Mouse (Mus musculus): Measurements from ENCODE around the gene Ms4a6d. TPM values are rescaled to one million over a fixed set of nuclear protein-coding genes. Genes with fewer than 3 reads are reported as not detected.
"Not testable (repeated sequence)": the region's sequence is repeated elsewhere in the genome, so short reads cannot be mapped to it uniquely, and the experiment has no call there.

Ms4a6d gene
- total RNA-seq, 2 experiments from 2014 or later: 5.4 TPM; not detected in 1

GRCm38 (mm10) chr19:11574965-11575364 lies 29.7 kb downstream of the Ms4a6d start:
- no peak for ATAC-seq (replicated peaks; ENCODE audit: low FRiP score, poor library complexity, severe bottlenecking)

DNA sequence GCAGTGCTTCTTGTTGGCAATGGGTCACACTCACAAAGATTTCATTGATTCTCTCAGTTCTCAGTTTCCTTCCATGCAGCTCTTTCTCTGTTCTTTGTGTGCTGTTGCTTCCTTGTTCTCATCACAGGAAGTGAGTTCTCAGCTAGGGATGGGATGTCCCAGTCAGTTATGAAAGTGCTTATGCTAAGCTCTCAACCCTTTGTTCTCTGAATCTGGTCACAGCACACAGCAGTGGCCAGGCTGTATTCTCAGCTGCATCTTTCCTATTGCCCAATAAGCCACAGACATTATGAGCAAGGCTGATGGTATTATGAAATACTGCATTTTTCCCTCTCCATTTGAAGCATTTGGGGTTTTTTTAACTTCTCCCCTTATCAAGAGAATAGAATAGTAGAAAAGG lies 45.1 kb downstream of the Ms4a6d start:
- ATAC-seq (replicated peaks; ENCODE audit: low FRiP score, poor library complexity, severe bottlenecking): not testable (repeated sequence)

DNA sequence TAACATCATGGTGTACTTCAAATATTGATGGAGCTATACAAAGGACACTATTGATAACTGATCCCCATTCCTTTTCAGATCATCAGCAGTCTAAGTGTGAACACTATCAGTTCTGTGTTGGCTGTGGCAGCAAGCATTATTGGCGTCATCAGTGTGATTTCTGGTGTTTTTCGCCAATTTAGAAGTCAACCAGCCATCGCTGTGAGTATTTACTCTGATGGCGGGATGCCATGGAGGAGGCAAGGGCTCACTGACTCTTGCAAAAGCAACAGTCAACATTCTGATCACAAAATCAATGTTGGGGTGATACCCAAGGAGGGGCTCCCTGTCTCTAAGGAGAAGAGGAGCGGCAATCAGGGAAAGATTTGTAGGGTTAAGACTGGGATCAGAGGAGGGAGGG lies 49.9 kb downstream of the Ms4a6d start:
- ATAC-seq (replicated peaks; ENCODE audit: low FRiP score, poor library complexity, severe bottlenecking): no peak

DNA sequence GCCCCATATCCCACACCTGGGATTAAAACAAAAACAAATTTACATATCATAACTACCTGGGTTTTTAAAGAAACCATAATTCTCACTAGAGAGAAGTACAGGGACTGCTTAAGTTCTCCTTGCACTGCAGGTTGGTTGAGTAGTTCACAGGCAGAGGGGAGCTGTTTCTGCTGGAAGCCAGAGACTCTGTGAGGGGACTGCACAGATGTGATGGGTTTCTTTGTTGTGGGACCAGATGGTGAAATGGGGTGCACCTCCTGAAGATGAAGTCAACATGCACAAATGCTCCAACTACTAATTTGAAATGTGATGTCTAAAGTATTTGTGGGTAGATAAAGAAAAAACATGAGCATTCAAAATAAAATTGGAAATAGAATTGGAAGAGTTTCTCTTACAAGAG lies 56.7 kb downstream of the Ms4a6d start:
- ATAC-seq (replicated peaks; ENCODE audit: low FRiP score, poor library complexity, severe bottlenecking): no peak

- not testable (repeated sequence) for ATAC-seq (replicated peaks; ENCODE audit: low FRiP score, poor library complexity, severe bottlenecking)
Measured at GRCm38 (mm10) chr19:11544383-11544782, 60.3 kb downstream of the Ms4a6d start.

DNA sequence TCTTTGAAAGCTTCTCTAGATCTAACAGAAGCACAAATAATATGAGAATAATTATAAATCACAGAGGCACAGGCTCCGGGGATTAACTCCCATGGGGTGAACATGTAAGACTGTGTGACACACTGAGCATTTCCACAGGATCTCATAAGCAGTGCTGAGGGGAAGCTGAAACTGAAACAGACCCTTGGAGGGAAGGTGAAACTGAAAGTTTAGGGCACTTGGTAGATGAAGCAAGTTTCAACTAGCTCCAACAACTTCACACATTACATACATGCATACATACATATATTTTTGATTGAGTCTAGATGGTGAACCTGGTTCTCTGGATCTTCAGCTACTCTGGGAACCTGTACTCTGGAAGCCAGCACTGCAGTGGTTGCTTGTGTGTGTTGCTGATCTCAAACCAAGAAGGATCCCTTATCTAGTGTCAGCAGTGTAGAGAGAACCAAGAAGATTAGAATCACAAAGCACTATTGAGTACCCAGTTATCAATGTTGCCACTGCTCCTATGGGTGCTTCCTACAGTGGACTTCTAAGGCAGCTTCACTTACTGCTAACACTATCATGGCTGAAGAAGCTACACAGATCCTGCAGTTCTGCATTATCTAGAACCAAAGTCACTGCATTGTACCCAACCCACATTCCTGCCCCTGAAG lies 64.4 kb downstream of the Ms4a6d start:
- ATAC-seq (replicated peaks; ENCODE audit: low FRiP score, poor library complexity, severe bottlenecking): not testable (repeated sequence)

GRCm38 (mm10) chr19:11537336-11537735 lies 67.3 kb downstream of the Ms4a6d start:
- no peak for ATAC-seq (replicated peaks; ENCODE audit: low FRiP score, poor library complexity, severe bottlenecking)

Other genes starting within 250 kb of the Ms4a6d start
- not detected in 2 replicates for gene Ms4a4a, start 229.3 kb downstream of the Ms4a6d start, total RNA-seq (2015; ENCODE audit: low replicate concordance)
- gene Ms4a4a, start 229.3 kb downstream of the Ms4a6d start, total RNA-seq (2017; ENCODE audit: low replicate concordance): not detected in 2 replicates
- gene Ms4a4c, start 200.1 kb downstream of the Ms4a6d start, total RNA-seq (2015; ENCODE audit: low replicate concordance): 17.3 and 39.4 TPM in 2 replicates
- gene Ms4a4c, start 200.1 kb downstream of the Ms4a6d start, total RNA-seq (2017; ENCODE audit: low replicate concordance): 1.5 and 4.2 TPM in 2 replicates
- gene Ms4a4b, start 161.3 kb downstream of the Ms4a6d start, total RNA-seq (2015; ENCODE audit: low replicate concordance): 40.0 and 72.9 TPM in 2 replicates
- 1.4 and 5.0 TPM in 2 replicates for gene Ms4a4b, start 161.3 kb downstream of the Ms4a6d start, total RNA-seq (2017; ENCODE audit: low replicate concordance)
- gene Ms4a6c, start 135.5 kb downstream of the Ms4a6d start, total RNA-seq (2015; ENCODE audit: low replicate concordance): 21.0 and 37.1 TPM in 2 replicates
- gene Ms4a6c, start 135.5 kb downstream of the Ms4a6d start, total RNA-seq (2017; ENCODE audit: low replicate concordance): 13.0 and 39.2 TPM in 2 replicates
- gene Gm8369, start 118.9 kb downstream of the Ms4a6d start, total RNA-seq (2015; ENCODE audit: low replicate concordance): 13.7 and 24.7 TPM in 2 replicates
- 8.3 and 21.9 TPM in 2 replicates for gene Gm8369, start 118.9 kb downstream of the Ms4a6d start, total RNA-seq (2017; ENCODE audit: low replicate concordance)
- gene Ms4a6b, start 88.3 kb downstream of the Ms4a6d start, total RNA-seq (2015; ENCODE audit: low replicate concordance): 15.1 and 22.2 TPM in 2 replicates
- gene Ms4a6b, start 88.3 kb downstream of the Ms4a6d start, total RNA-seq (2017; ENCODE audit: low replicate concordance): 5.4 and 12.9 TPM in 2 replicates
- gene Ms4a4d, start 68.0 kb downstream of the Ms4a6d start, total RNA-seq (2015; ENCODE audit: low replicate concordance): 3.2 and 4.2 TPM in 2 replicates
- 1.3 TPM in 1 of 2 replicates, not detected in the other for gene Ms4a4d, start 68.0 kb downstream of the Ms4a6d start, total RNA-seq (2017; ENCODE audit: low replicate concordance)
- gene Ms4a2, start 18.9 kb upstream of the Ms4a6d start, total RNA-seq (2015; ENCODE audit: low replicate concordance): 13.3 and 21.4 TPM in 2 replicates
- gene Ms4a2, start 18.9 kb upstream of the Ms4a6d start, total RNA-seq (2017; ENCODE audit: low replicate concordance): 6.8 and 12.9 TPM in 2 replicates
- 148 and 159 TPM in 2 replicates for gene Ms4a3, start 36.0 kb upstream of the Ms4a6d start, total RNA-seq (2015; ENCODE audit: low replicate concordance)
- 39.9 and 40.2 TPM in 2 replicates for gene Ms4a3, start 36.0 kb upstream of the Ms4a6d start, total RNA-seq (2017; ENCODE audit: low replicate concordance)
- not detected in 2 replicates for gene Oosp2, start 55.7 kb upstream of the Ms4a6d start, total RNA-seq (2015; ENCODE audit: low replicate concordance)
- not detected in 2 replicates for gene Oosp2, start 55.7 kb upstream of the Ms4a6d start, total RNA-seq (2017; ENCODE audit: low replicate concordance)
- gene Oosp1, start 86.3 kb upstream of the Ms4a6d start, total RNA-seq (2015; ENCODE audit: low replicate concordance): 2.1 TPM in 1 of 2 replicates, not detected in the other
- 6.3 TPM in 1 of 2 replicates, not detected in the other for gene Oosp1, start 86.3 kb upstream of the Ms4a6d start, total RNA-seq (2017; ENCODE audit: low replicate concordance)
- not detected in 2 replicates for gene Oosp3, start 92.2 kb upstream of the Ms4a6d start, total RNA-seq (2015; ENCODE audit: low replicate concordance)
- not detected in 2 replicates for gene Oosp3, start 92.2 kb upstream of the Ms4a6d start, total RNA-seq (2017; ENCODE audit: low replicate concordance)
- not detected in 2 replicates for gene Gif, start 142.7 kb upstream of the Ms4a6d start, total RNA-seq (2015; ENCODE audit: low replicate concordance)
- gene Gif, start 142.7 kb upstream of the Ms4a6d start, total RNA-seq (2017; ENCODE audit: low replicate concordance): not detected in 2 replicates
- 19.8 and 21.0 TPM in 2 replicates for gene Mrpl16, start 165.5 kb upstream of the Ms4a6d start, total RNA-seq (2015; ENCODE audit: low replicate concordance)
- gene Mrpl16, start 165.5 kb upstream of the Ms4a6d start, total RNA-seq (2017; ENCODE audit: low replicate concordance): 6.8 and 22.5 TPM in 2 replicates
- 2.2 TPM in 1 of 2 replicates, not detected in the other for gene Stx3, start 214.6 kb upstream of the Ms4a6d start, total RNA-seq (2015; ENCODE audit: low replicate concordance)
- gene Stx3, start 214.6 kb upstream of the Ms4a6d start, total RNA-seq (2017; ENCODE audit: low replicate concordance): 0.39 and 6.0 TPM in 2 replicates
- gene Olfr1417, start 234.4 kb upstream of the Ms4a6d start, total RNA-seq (2015; ENCODE audit: low replicate concordance): not detected in 2 replicates
- gene Olfr1417, start 234.4 kb upstream of the Ms4a6d start, total RNA-seq (2017; ENCODE audit: low replicate concordance): not detected in 2 replicates